Mouse (Mus musculus) megakaryocyte, embryonic 14.5 days (primary cell): ENCODE results near the gene Bet1l. TPM values are rescaled to one million over a fixed set of nuclear protein-coding genes. Genes with fewer than 3 reads are reported as not detected.

ENCODE experiments used
- H3K27me3 ChIP-seq: replicated peaks from 2 replicates; pipeline ENCODE3; 2012; ENCODE audit warnings: inconsistent platforms
- H3K36me3 ChIP-seq: replicated peaks from 2 replicates; pipeline ENCODE3; 2012; ENCODE audit warnings: low read length, inconsistent platforms, mixed read lengths
- H3K4me1 ChIP-seq: 2 replicates; pipeline ENCODE4 v1.6.1; 2012; ENCODE audit warnings: inconsistent platforms
- H3K4me3 ChIP-seq: replicated peaks from 2 replicates; pipeline ENCODE3; 2012; ENCODE audit warnings: moderate library complexity, mild to moderate bottlenecking, inconsistent platforms
- H3K9me3 ChIP-seq: 2 replicates; pipeline ENCODE4 v1.6.1; 2012; ENCODE audit warnings: inconsistent platforms
- FLI1 ChIP-seq: IDR thresholded peaks from 2 replicates; pipeline ENCODE4 v1.6.1; 2012; ENCODE audit warnings: low read length, inconsistent platforms, mixed read lengths
- GATA1 ChIP-seq: IDR thresholded peaks from 3 replicates; pipeline ENCODE4 v1.6.1; 2012; ENCODE audit warnings: mixed read lengths, low read length, inconsistent platforms, borderline replicate concordance
- polyA plus RNA-seq: library from polyadenylated mRNA; stranded (reverse); fragments of >175 nt; gene quantifications from 2 replicates; pipeline ENCODE4 v1.2.3, GENCODE M21; 2012; ENCODE audit warnings: low replicate concordance; ENCODE audit not compliant: insufficient read depth

Bet1l gene
- polyA plus RNA-seq, 1 experiment: 23.4 TPM

- Histone ChIP-seq H3K27me3 (peaks cover 14% of the 10 kb centered on the region), H3K4me3 (no peak overlapping the region), H3K9me3 (no peaks in the 10 kb centered on the region), H3K36me3 (peaks cover 34% of the 10 kb centered on the region), H3K4me1 (peaks cover 76% of the 10 kb centered on the region)
- TF ChIP-seq FLI1: no peak
- no peak for TF ChIP-seq GATA1
Measured at GRCm38 (mm10) chr7:140848591-140848990, 8.8 kb downstream of the Bet1l start.

DNA sequence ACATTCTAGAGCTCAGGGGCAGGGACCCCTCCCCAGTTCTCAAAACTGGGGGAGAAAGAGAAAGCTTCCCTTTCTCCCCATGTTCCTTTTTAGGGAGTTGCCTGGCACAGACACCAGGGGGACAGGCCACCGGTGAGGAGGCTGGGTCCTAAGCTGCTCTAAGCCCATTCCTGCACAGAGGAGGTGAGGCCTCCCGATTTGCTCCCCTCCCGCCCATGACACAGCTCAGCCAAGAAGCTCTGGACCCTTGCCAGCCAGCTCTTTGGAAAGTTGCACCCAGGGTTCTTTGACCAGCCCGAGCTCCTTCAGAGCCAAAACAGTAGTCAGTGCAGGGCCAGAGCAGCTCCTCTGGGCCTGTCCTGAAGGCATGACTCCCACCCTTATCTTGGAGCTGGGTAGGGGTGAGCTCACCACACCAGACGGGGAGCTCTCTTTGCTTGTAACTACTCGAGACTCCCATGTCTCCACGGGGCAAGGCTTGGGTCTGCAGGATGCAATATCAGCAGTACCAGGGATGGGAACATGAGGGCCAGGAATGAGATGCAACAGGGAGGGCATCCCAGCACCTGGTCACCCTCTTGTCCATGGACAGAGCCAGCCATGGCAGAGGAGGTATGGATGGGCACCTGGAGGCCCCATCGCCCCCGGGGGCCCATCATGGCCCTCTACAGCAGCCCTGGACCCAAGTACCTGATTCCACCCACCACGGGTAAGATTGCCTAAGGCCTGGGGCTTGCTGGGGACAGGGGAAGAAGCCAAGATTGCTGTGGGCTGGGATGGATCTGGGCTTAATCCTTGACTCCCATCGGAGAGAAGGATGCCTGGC is 9.4 kb downstream of the Bet1l start, which contains the start of gene Odf3:
Gene Odf3 (plus strand): TSS at position 51 of the 826 bp plus-strand sequence.
- no peaks in the 10 kb centered on the region for H3K9me3 ChIP-seq
- peaks cover 28% of the 10 kb centered on the region for H3K36me3 ChIP-seq
- peaks cover 21% of the 10 kb centered on the region for H3K27me3 ChIP-seq
- H3K4me3 ChIP-seq: peak within 1 kb of the TSS; percentile 33
- no peak for TF ChIP-seq GATA1
- no peak for TF ChIP-seq FLI1
- peaks cover 70% of the 10 kb centered on the region for H3K4me1 ChIP-seq

GRCm38 (mm10) chr7:140846676-140847075 is 10.7 kb downstream of the Bet1l start:
- Histone ChIP-seq H3K4me3 (peak overlapping the region; percentile 83), H3K36me3 (peaks cover 15% of the 10 kb centered on the region), H3K9me3 (no peaks in the 10 kb centered on the region), H3K27me3 (peaks cover 30% of the 10 kb centered on the region), H3K4me1 (peaks cover 59% of the 10 kb centered on the region)
- TF ChIP-seq GATA1: no peak
- TF ChIP-seq FLI1: no peak

DNA sequence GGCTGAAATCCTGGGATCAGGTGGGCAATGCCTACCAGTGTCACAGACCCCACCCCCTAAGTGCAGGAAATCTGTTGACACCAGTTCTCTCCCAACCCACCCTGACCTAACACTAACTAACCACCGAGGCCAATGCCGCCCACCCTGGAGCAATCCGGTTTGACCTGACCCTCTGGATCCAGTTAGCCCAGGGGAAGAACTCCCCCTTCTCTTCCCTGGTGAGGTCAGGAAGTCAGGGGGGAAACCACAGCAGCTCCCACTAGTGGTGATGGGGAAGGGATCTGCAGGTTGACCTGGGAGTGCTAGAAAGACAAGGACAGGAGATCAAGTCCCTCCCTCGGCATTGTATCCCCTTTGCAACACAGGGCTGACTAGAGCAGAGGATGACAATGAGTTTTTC is 11.7 kb downstream of the Bet1l start:
- peaks cover 40% of the 10 kb centered on the region for H3K27me3 ChIP-seq
- H3K4me1 ChIP-seq: peaks cover 57% of the 10 kb centered on the region
- peak overlapping the region; percentile 15 for H3K4me3 ChIP-seq
- TF ChIP-seq GATA1 (no peak), FLI1 (no peak)
- peaks cover 7% of the 10 kb centered on the region for H3K36me3 ChIP-seq
- no peaks in the 10 kb centered on the region for H3K9me3 ChIP-seq

DNA sequence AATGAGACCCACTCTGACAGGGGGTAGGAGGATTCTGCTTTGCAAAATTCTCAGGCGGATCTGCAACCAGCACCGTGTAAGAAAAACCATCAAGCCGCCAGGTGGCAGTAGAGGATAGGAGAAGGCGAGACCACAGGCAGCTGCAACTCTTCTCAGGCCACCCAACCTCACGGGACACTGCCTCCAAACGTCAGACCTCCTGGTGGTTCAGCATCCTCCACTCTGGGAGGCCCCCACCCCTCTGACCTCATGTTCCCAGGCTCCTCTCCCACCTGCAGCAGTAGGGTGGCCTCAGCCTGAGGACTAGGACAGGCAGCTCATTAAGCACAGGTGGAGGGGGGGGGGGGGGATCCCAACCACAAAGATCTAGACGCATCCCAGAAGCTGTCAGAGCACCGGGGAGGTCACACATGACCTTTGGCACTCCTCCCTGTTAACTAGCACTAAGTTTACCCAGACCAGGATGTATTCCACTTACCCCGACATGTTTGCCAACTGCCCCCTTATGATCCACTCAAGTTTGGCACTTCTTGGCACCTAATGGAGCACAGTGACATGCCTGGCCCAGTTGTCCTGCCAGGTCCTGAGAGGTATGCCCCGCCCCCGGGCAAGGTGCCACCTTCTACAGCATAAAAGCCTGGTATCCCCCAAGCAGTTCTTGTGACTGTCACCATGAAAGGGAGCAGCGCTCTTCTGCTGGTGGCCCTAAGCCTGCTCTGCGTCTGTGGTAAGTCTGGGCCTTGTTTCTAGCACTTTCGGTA is 12.3 kb downstream of the Bet1l start, which contains the start of gene Scgb1c1:
Gene Scgb1c1 (plus strand): TSS at position 643 of the 761 bp plus-strand sequence.
- Histone ChIP-seq H3K36me3 (peaks cover 1% of the 10 kb centered on the region), H3K4me3 (peak within 1 kb of the TSS; percentile 83), H3K27me3 (peaks cover 46% of the 10 kb centered on the region), H3K4me1 (peaks cover 51% of the 10 kb centered on the region), H3K9me3 (no peaks in the 10 kb centered on the region)
- TF ChIP-seq FLI1: no peak
- no peak for TF ChIP-seq GATA1

GRCm38 (mm10) chr7:140843806-140844205 is 13.6 kb downstream of the Bet1l start:
- H3K9me3 ChIP-seq: no peaks in the 10 kb centered on the region
- H3K4me3 ChIP-seq: no peak overlapping the region
- H3K4me1 ChIP-seq: peaks cover 47% of the 10 kb centered on the region
- no peak for TF ChIP-seq FLI1
- no peak for TF ChIP-seq GATA1
- no peaks in the 10 kb centered on the region for H3K36me3 ChIP-seq
- peaks cover 57% of the 10 kb centered on the region for H3K27me3 ChIP-seq

DNA sequence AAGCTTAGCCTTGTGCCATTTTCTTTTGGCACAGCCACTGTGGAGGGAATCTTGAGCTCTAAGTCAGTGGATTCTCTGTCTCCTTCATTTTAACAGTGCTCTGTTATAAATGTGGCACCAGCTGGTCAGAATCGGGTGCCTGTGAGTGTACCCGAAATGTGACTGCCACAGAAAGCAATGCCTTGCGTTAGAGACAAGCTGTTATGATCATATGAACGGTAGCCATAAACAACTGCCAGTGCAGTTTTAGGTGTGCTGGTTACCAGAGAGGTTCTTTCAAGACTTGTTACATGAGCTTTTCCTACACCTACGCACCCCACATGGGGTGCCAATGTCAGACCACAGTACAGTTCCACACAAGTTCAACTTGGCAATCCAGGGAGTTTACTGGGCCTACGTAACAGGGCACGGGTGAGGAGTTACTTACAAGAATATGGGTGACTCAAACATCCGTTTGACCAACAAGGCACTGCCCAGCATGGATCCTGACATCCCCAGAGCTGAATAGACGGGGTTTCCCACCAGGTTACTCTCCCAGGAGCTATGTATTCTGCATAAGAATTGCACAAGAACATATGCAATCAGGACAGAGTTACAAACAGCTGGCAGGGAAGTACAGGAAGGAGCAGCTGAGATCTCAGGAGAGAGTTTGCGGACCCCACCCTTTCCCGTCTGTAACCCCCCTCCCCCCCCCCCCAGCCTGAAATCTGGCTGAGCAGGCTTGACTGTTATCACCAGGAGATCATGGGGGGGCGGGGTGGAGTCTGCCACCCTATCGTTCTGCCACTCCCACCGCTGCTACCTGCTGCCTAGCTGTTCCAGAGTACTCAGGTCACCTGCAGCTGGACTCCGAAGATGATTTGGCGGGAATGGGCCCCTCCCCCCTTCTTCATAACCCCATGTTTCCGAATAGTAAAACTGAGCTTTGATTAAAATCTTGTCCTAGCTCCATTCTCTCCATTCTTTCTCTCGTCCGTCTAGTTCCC is 16.3 kb downstream of the Bet1l start:
- Histone ChIP-seq H3K4me1 (peaks cover 34% of the 10 kb centered on the region), H3K9me3 (no peaks in the 10 kb centered on the region), H3K27me3 (peaks cover 76% of the 10 kb centered on the region), H3K4me3 (no peak overlapping the region), H3K36me3 (no peaks in the 10 kb centered on the region)
- TF ChIP-seq GATA1 (no peak), FLI1 (no peak)

DNA sequence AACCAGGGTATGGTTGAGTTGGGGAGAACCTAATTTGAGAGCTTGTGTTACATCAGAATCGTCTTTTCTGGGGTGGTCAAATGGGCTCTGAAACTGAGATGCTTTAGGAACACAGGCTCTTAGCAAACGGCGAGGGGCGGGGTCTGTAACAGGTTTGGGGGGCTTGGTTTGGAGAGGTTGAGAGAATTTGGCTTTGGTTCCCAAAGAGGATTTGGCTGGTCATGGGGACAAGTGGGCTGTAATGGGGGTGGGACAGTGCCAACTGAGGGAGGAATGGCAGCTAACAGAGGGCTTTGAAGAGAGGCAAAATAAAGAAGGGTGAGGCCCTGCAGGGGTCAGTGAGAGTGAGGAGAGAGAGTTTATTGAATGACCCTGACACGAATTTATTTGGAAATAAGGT is 17.8 kb downstream of the Bet1l start:
- Histone ChIP-seq H3K4me1 (peaks cover 24% of the 10 kb centered on the region), H3K4me3 (no peak overlapping the region), H3K27me3 (peaks cover 88% of the 10 kb centered on the region), H3K9me3 (no peaks in the 10 kb centered on the region), H3K36me3 (no peaks in the 10 kb centered on the region)
- TF ChIP-seq FLI1: no peak
